Mouse (Mus musculus) cortical plate, adult 2 months (tissue): ENCODE measurements around the gene Gm37240.

Source experiments
- CTCF ChIP-seq: fragments of 200-500 bp; IDR thresholded peaks from 2 replicates; pipeline ENCODE4 v1.5.1; 2011; ENCODE audit warnings: mild to moderate bottlenecking, control low read depth, low read length; ENCODE audit not compliant: insufficient read depth; ENCODE audit errors: extremely low read depth
- POLR2A ChIP-seq: fragments of 200-500 bp; IDR thresholded peaks from 2 replicates; pipeline ENCODE4 v1.6.1; 2011; ENCODE audit warnings: mild to moderate bottlenecking, low read length, control low read depth; ENCODE audit not compliant: insufficient read depth; ENCODE audit errors: extremely low read depth

- no peak for TF ChIP-seq CTCF
- TF ChIP-seq POLR2A = no peak
These were observed 509.2 kb downstream of the Gm37240 start for GRCm38 (mm10) chr3:85377946-85378702.
